Mouse (Mus musculus): ENCODE results near the gene Npepps.

Npepps gene

GRCm38 (mm10) chr11:97241321-97241720 is 39.1 kb downstream of the Npepps start:
- no peak for DNase-seq (ENCODE audit: inconsistent age in 2 of 2, low spot score in 1 of 2)

- no peak for DNase-seq (ENCODE audit: inconsistent age in 2 of 2, low spot score in 1 of 2)
Observed at GRCm38 (mm10) chr11:97237976-97238375, 42.5 kb downstream of the Npepps start.

- no peak for DNase-seq (ENCODE audit: inconsistent age in 2 of 2, low spot score in 1 of 2)
Observed at GRCm38 (mm10) chr11:97232436-97232835, 48.0 kb downstream of the Npepps start.

GRCm38 (mm10) chr11:97229396-97229795 is 51.0 kb downstream of the Npepps start:
- no peak for DNase-seq (ENCODE audit: inconsistent age in 2 of 2, low spot score in 1 of 2)

GRCm38 (mm10) chr11:97228985-97229384 is 51.5 kb downstream of the Npepps start:
- DNase-seq (ENCODE audit: inconsistent age in 2 of 2, low spot score in 1 of 2) = peak; percentile 22 to 53

GRCm38 (mm10) chr11:97226131-97226530 is 54.3 kb downstream of the Npepps start:
- no peak for DNase-seq (ENCODE audit: inconsistent age in 2 of 2, low spot score in 1 of 2)

- no peak for DNase-seq (ENCODE audit: inconsistent age in 2 of 2, low spot score in 1 of 2)
Observed at GRCm38 (mm10) chr11:97223485-97223884, 57.0 kb downstream of the Npepps start.

GRCm38 (mm10) chr11:97221611-97222010 is 58.8 kb downstream of the Npepps start:
- DNase-seq (ENCODE audit: inconsistent age in 2 of 2, low spot score in 1 of 2) = no peak

- no peak for DNase-seq (ENCODE audit: inconsistent age in 2 of 2, low spot score in 1 of 2)
Observed at GRCm38 (mm10) chr11:97220211-97220610, 60.2 kb downstream of the Npepps start.

- no peak for DNase-seq (ENCODE audit: inconsistent age in 2 of 2, low spot score in 1 of 2)
Observed at GRCm38 (mm10) chr11:97214411-97214810, 66.0 kb downstream of the Npepps start.

- DNase-seq (ENCODE audit: inconsistent age in 2 of 2, low spot score in 1 of 2) = no peak
Observed at GRCm38 (mm10) chr11:97210728-97211400, 69.6 kb downstream of the Npepps start.

GRCm38 (mm10) chr11:97207011-97207422 is 73.4 kb downstream of the Npepps start:
- no peak for DNase-seq (ENCODE audit: inconsistent age in 2 of 2, low spot score in 1 of 2)

- DNase-seq (ENCODE audit: inconsistent age in 2 of 2, low spot score in 1 of 2) = peak in 1 of 2 experiments; percentile 76
Observed at GRCm38 (mm10) chr11:97199519-97199918, 80.9 kb downstream of the Npepps start.

GRCm38 (mm10) chr11:97198601-97199000 is 81.8 kb downstream of the Npepps start:
- DNase-seq (ENCODE audit: inconsistent age in 2 of 2, low spot score in 1 of 2) = peak; percentile 48 to 81

- no peak for DNase-seq (ENCODE audit: inconsistent age in 2 of 2, low spot score in 1 of 2)
Observed at GRCm38 (mm10) chr11:97197021-97197420, 83.4 kb downstream of the Npepps start.

- no peak for DNase-seq (ENCODE audit: inconsistent age in 2 of 2, low spot score in 1 of 2)
Observed at GRCm38 (mm10) chr11:97196541-97196940, 83.9 kb downstream of the Npepps start.

GRCm38 (mm10) chr11:97192621-97192951 is 87.9 kb downstream of the Npepps start:
- no peak for DNase-seq (ENCODE audit: inconsistent age in 2 of 2, low spot score in 1 of 2)

GRCm38 (mm10) chr11:97191915-97192620 is 88.4 kb downstream of the Npepps start:
- no peak for DNase-seq (ENCODE audit: inconsistent age in 2 of 2, low spot score in 1 of 2)

- DNase-seq (ENCODE audit: inconsistent age in 2 of 2, low spot score in 1 of 2) = no peak
Observed at GRCm38 (mm10) chr11:97190992-97191391, 89.4 kb downstream of the Npepps start.

- DNase-seq (ENCODE audit: inconsistent age in 2 of 2, low spot score in 1 of 2) = peak in 1 of 2 experiments; percentile 38
Observed at GRCm38 (mm10) chr11:97189645-97190044, 90.8 kb downstream of the Npepps start.

- DNase-seq (ENCODE audit: inconsistent age in 2 of 2, low spot score in 1 of 2) = peak in 1 of 2 experiments; percentile 35
Observed at GRCm38 (mm10) chr11:97189231-97189630, 91.2 kb downstream of the Npepps start.

- DNase-seq (ENCODE audit: inconsistent age in 2 of 2, low spot score in 1 of 2) = no peak
Observed at GRCm38 (mm10) chr11:97188643-97188955, 91.8 kb downstream of the Npepps start.
